Mouse (Mus musculus) forebrain, embryonic 11.5 days (tissue): ENCODE results near the gene Speer4b. TPM values are rescaled to one million over a fixed set of nuclear protein-coding genes. Genes with fewer than 3 reads are reported as not detected.
A peak's percentile ranks its signal among the peaks of the same experiment; 100 is the strongest.
"Not testable (repeated sequence)": the region's sequence is repeated elsewhere in the genome, so short reads cannot be mapped to it uniquely, and the experiment has no call there.

Experiments
- ATAC-seq: fragments of 200-750 bp; cut with Nextera tagmentation; replicated peaks from 2 replicates; pipeline ENCODE4 v1.8.0; 2017; ENCODE audit warnings: moderate TSS enrichment; ENCODE audit not compliant: low FRiP score
- DNase-seq: peaks from one replicate; pipeline ENCODE4 v3.0.0-alpha.2; 2017; ENCODE audit warnings: low spot score
- H3K27ac ChIP-seq: fragments of 300-500 bp; sonication (generic); 2 replicates; pipeline ENCODE4 v1.5.1; 2014; ENCODE audit warnings: low read depth, low read length
- H3K27me3 ChIP-seq: fragments of 300-500 bp; sonication (generic); 2 replicates; pipeline ENCODE4 v1.6.1; 2014; ENCODE audit warnings: mild to moderate bottlenecking, low read length, mixed read lengths; ENCODE audit not compliant: control insufficient read depth, insufficient read depth
- H3K36me3 ChIP-seq: fragments of 300-500 bp; sonication (generic); 2 replicates; pipeline ENCODE4 v1.6.1; 2014; ENCODE audit warnings: mild to moderate bottlenecking, low read length, moderate library complexity, mixed read lengths; ENCODE audit not compliant: control insufficient read depth, insufficient read depth
- H3K4me1 ChIP-seq: fragments of 300-500 bp; sonication (generic); replicated peaks from 2 replicates; pipeline ENCODE4 v1.6.1; 2014; ENCODE audit warnings: low read length, mixed read lengths; ENCODE audit not compliant: control insufficient read depth, insufficient read depth
- H3K4me2 ChIP-seq: fragments of 300-500 bp; sonication (generic); 2 replicates; pipeline ENCODE4 v1.6.1; 2014; ENCODE audit warnings: low read depth, mild to moderate bottlenecking, low read length, moderate library complexity, mixed read lengths; ENCODE audit not compliant: severe bottlenecking
- H3K4me3 ChIP-seq: fragments of 300-500 bp; sonication (generic); 2 replicates; pipeline ENCODE4 v1.5.1; 2014; ENCODE audit warnings: low read depth, low read length
- H3K9ac ChIP-seq: fragments of 300-500 bp; sonication (generic); 2 replicates; pipeline ENCODE4 v1.6.1; 2014; ENCODE audit warnings: low read length
- H3K9me3 ChIP-seq: fragments of 300-500 bp; sonication (generic); 2 replicates; pipeline ENCODE4 v1.6.1; 2016; ENCODE audit warnings: low read length, mixed read lengths; ENCODE audit not compliant: control insufficient read depth
- WGBS: fragments of 180-500 bp; shearing (Covaris S2); extraction: QIAGEN DNeasy Blood & Tissue Kit; methylation state at CpG from one replicate; pipeline ENCODE4 v1.1.7; 2014; 5-methylcytosine and 5-hydroxymethylcytosine counted together
- polyA plus RNA-seq: library from polyadenylated mRNA; unstranded; fragments of >200 nt; fragmentation: Nextera tagmentation; extraction: Ambion mirVana; gene quantifications from 2 replicates; pipeline ENCODE4 v1.2.1, GENCODE M21; 2014

Speer4b gene
- 0.19 TPM in 1 of 2 replicates, not detected in the other for polyA plus RNA-seq

DNA sequence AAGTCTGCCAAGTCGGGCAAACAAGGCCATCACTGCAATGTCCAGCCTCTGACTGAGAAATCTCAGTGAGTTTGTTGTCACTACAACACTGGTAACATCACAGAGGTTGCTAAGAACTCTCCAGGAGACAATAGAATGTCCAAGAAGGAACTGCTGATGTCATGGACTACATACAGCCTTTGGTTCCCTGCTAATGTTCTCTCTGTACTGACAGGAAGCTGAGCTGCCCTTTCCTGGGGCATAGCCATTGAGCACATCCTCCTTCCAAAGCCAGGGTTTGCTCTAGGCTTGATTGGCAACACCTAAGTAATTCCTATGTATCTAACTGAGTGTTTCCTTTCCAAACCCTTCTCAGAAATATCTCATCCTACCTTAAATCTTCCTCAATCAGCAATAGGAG lies at the start of gene Speer4b:
TSS of gene Speer4b (minus strand) at position 101 of the 400 bp plus-strand sequence.
- H3K27me3 ChIP-seq, DNase-seq, H3K9ac ChIP-seq, H3K4me2 ChIP-seq, H3K4me3 ChIP-seq, H3K27ac ChIP-seq, H3K36me3 ChIP-seq, H3K4me1 ChIP-seq, H3K9me3 ChIP-seq, ATAC-seq: not testable (repeated sequence)
- 55% methylated on average over 1 of the region's 1 CpGs for WGBS

DNA sequence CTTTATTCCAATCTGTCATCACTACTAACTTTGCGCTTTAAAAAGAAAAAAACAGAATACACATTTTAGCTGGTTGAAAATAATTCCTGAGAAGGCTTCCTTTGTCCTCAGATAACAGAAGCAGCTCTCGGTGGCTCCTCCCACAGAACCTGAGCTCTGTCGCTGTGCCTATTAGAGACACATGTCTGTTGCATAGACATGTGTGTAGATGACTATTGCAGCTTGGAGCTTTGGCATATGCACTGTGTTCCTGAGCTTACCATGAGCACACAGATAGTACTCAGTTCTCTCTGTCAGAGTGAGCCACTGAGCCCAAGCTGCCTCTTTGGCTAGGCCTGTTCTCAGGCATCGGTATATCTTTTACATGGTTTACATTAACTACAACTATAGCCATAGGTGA lies 48.1 kb upstream of the Speer4b start:
- DNase-seq, result no peak

DNA sequence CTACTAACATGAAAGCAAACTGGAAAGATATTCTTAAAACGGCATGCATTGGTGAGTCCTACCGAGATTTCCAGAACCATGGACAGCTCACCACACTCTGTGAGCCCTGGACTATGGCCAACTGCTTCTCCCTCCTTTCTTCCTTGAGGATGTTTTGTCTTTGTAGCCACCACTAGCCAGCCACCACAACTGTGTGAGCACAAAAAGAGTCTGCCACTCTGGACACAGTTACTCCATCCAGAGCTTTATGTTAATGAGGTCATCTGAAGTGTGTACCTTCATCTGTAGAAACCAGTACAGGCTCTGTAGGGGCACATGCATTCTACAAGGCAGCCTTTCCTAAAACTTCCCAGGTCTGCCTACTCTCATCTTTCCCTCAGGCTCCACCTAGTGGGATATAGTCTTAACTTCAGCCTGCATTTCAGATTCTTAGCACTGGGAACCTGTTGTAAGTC lies 43.6 kb upstream of the Speer4b start:
- Histone ChIP-seq H3K27ac (no peak overlapping the region), H3K36me3 (no peaks in the 10 kb centered on the region), H3K27me3 (no peaks in the 10 kb centered on the region), H3K4me2 (no peak overlapping the region), H3K4me1 (no peaks in the 10 kb centered on the region), H3K9me3 (no peaks in the 10 kb centered on the region), H3K9ac (no peak overlapping the region), H3K4me3 (no peak overlapping the region)
- ATAC-seq (0 out of 2 replicates have a peak, but pooled peaks have one; percentile 39), DNase-seq (peak; percentile 52)
- 14% methylated on average over 2 of the region's 2 CpGs for WGBS

More for the DNA sequence above, 48.1 kb upstream of the Speer4b start:
- no peaks in the 10 kb centered on the region for H3K27me3 ChIP-seq
- H3K4me1 ChIP-seq, result no peaks in the 10 kb centered on the region
- no peaks in the 10 kb centered on the region for H3K9me3 ChIP-seq
- no peak overlapping the region for H3K27ac ChIP-seq
- H3K9ac ChIP-seq, result no peak overlapping the region
- 90% methylated on average over 4 of the region's 4 CpGs for WGBS
- H3K4me3 ChIP-seq, result no peak overlapping the region
- H3K4me2 ChIP-seq, result no peak overlapping the region
- ATAC-seq, result no peak
- no peaks in the 10 kb centered on the region for H3K36me3 ChIP-seq

DNA sequence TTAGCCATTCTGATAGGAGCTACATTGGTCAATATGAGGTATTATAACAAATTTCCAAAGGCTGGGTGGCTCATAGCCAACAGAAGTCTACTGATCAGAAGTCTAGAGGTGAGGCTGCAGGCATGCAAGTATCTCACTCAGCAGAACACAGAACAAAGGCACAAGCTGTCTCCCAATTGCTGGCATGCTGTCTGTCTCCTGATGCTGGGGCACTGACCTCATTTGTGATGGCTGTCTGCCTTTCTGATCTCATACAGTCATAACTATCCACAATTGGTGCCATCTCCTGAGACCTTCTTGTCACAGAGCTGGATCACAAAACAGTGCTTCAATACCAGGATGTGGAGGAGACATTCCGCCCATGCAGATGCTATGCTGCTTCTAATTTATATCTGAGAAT lies 25.7 kb upstream of the Speer4b start:
- no peak for ATAC-seq
- WGBS, result 91% methylated on average over 1 of the region's 1 CpGs

DNA sequence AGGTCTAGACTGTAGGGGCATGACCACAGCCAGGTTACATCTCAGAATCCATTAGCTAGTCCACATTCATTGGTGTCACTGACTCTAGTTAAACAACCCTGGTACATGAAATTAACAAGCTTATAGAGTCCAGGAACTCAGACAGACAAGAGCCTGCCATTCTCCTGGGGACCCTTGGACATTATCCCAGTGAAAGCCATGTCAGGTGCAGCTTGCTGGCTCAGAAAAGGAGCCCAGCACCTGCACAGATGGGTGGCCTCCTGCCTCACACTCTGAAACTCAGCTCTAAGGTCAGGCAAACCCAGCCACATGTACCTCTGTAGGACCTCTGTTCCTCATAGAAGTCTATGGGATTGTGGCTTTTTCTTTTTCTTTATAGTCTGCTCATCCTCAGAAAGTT lies 17.5 kb upstream of the Speer4b start:
- H3K27me3 ChIP-seq, result no peaks in the 10 kb centered on the region
- no peak overlapping the region for H3K27ac ChIP-seq
- DNase-seq, result no peak
- ATAC-seq, result no peak
- H3K4me1 ChIP-seq, result no peaks in the 10 kb centered on the region
- no peak overlapping the region for H3K9ac ChIP-seq
- no peak overlapping the region for H3K4me2 ChIP-seq
- H3K4me3 ChIP-seq, result no peak overlapping the region
- H3K36me3 ChIP-seq, result no peaks in the 10 kb centered on the region
- H3K9me3 ChIP-seq, result no peaks in the 10 kb centered on the region

More for the DNA sequence above, 25.7 kb upstream of the Speer4b start:
- no peak for DNase-seq
- H3K4me2 ChIP-seq, result no peak overlapping the region
- no peaks in the 10 kb centered on the region for H3K4me1 ChIP-seq
- H3K4me3 ChIP-seq, result no peak overlapping the region
- H3K9ac ChIP-seq, result no peak overlapping the region
- no peaks in the 10 kb centered on the region for H3K27me3 ChIP-seq
- no peak overlapping the region for H3K27ac ChIP-seq
- H3K36me3 ChIP-seq, result no peaks in the 10 kb centered on the region
- no peaks in the 10 kb centered on the region for H3K9me3 ChIP-seq

DNA sequence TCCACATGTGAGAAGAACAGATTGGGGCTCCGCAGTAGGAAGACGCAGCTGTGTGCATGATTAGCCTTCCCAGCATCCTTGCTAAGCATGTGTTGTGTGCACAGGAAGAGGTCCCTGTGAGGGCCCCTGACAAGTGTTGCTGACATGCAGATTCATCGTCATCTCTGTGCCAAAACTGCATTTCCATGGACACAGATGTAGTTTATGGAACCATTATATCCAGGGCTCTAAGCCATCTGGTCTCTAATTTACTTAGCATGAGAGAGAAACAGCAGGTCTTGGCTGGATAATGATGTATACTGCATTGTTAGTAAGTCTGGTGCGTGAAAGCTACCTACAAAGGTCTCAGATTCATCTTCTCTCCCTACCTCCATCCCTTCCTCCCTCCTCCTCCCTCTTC lies 10.3 kb downstream of the Speer4b start:
- Histone ChIP-seq H3K4me1 (no peaks in the 10 kb centered on the region), H3K4me2 (no peak overlapping the region), H3K27me3 (no peaks in the 10 kb centered on the region), H3K36me3 (no peaks in the 10 kb centered on the region), H3K27ac (no peak overlapping the region), H3K9ac (no peak overlapping the region), H3K4me3 (no peak overlapping the region), H3K9me3 (no peaks in the 10 kb centered on the region)
- ATAC-seq (no peak), DNase-seq (no peak)
- WGBS, result 90% methylated on average over 4 of the region's 4 CpGs

DNA sequence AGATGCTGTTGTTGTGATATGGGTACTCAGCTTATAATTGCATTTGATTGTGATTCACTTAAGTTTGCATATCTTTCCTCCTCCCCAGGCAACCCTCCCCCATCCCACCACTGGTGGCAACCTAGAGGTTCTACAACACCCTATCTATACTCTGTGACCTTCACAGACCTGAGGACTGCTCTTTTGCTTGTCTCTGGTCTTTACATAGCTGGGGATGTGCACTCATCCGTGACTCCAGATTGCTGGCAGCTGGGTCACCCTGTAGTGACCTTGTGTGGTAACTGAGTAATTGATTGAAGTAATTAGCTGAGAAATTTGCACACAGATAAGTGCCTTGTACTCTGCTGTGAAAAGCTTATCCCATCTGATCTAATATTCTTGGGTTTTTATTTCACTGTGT lies 15.1 kb downstream of the Speer4b start:
- Histone ChIP-seq H3K9ac (no peak overlapping the region), H3K4me1 (no peaks in the 10 kb centered on the region), H3K9me3 (no peaks in the 10 kb centered on the region), H3K4me2 (no peak overlapping the region), H3K4me3 (no peak overlapping the region), H3K27me3 (no peaks in the 10 kb centered on the region), H3K27ac (no peak overlapping the region), H3K36me3 (no peaks in the 10 kb centered on the region)
- DNase-seq (no peak), ATAC-seq (no peak)
- WGBS, result 28% methylated on average over 1 of the region's 1 CpGs

DNA sequence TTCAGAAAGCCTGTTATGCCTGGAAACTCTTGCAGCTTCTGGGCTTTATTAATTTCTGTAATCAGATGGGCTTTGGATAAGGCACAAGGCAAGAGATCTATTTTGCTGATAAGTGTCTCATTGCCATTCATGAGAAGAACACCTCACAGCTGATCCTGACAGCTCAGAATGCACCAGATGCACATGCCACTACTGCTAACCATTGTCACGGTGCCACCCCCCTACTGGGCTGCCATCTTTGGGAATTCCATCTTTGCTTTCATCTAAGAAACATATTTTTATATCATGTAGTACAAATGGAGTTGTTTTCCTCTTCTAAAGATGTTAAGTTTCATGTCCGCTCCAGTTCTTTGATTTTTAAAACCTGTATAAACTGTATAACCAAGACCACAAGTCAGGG lies 19.5 kb downstream of the Speer4b start:
- H3K36me3 ChIP-seq, result no peaks in the 10 kb centered on the region
- DNase-seq (no peak), ATAC-seq (no peak)
- H3K27ac ChIP-seq, result no peak overlapping the region
- no peak overlapping the region for H3K9ac ChIP-seq
- 85% methylated on average over 2 of the region's 2 CpGs for WGBS
- no peak overlapping the region for H3K4me3 ChIP-seq
- H3K9me3 ChIP-seq, result no peaks in the 10 kb centered on the region
- H3K4me1 ChIP-seq, result no peaks in the 10 kb centered on the region
- H3K27me3 ChIP-seq, result no peaks in the 10 kb centered on the region
- no peak overlapping the region for H3K4me2 ChIP-seq

DNA sequence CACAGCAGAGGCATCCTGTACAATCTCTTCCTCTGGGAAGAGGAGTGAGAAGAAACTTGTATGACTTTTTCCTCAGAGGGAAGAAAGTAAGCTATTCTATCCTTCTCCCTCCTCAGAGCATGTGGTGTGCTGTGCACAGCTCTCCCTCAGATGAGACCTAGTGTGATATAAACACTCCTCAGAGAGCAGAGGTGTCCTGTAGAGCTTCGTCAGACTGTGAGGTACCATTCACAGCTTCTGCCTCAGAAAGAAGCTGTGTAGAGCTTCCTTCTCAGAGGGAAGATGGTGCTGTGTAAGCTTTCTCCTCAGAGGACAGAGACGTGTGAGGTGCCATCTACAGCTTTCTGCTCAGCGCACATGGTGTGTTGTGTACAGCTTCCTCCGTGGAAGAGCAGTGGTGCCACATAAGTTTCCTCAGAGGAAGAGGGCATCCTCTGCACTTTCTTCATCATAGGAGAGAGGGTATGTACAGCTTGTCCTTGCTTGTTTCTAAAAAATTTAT lies 26.2 kb downstream of the Speer4b start:
- Histone ChIP-seq H3K27ac (no peak overlapping the region), H3K9me3 (no peaks in the 10 kb centered on the region), H3K36me3 (no peaks in the 10 kb centered on the region), H3K4me3 (no peak overlapping the region), H3K4me2 (no peak overlapping the region), H3K9ac (no peak overlapping the region), H3K27me3 (no peaks in the 10 kb centered on the region), H3K4me1 (no peaks in the 10 kb centered on the region)
- no peak for DNase-seq
- no peak for ATAC-seq
- 82% methylated on average over 4 of the region's 4 CpGs for WGBS
